Mouse (Mus musculus): ENCODE results near the gene Cntrob.

The Cntrob gene

DNA sequence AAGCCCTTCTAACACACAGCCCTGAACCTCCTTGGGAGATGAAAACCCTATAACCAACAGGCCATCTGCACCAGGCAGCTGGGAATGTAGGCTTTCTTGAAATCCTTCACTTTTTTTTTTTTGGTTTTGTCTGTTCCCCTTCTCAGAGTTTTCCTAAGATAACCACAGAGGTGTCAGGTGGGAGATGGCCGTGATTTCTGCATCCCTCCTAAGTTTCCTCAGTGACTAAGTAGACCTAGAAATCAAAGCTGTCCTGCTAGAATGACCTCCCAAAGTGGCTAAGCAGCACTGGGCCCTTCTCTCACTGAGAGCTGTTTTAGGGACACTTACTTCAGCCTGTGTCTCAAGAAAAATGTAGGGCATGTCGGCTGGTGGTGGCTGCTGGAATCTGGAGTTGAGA, 25.8 kb downstream of the Cntrob start:
- no peak for DNase-seq

DNA sequence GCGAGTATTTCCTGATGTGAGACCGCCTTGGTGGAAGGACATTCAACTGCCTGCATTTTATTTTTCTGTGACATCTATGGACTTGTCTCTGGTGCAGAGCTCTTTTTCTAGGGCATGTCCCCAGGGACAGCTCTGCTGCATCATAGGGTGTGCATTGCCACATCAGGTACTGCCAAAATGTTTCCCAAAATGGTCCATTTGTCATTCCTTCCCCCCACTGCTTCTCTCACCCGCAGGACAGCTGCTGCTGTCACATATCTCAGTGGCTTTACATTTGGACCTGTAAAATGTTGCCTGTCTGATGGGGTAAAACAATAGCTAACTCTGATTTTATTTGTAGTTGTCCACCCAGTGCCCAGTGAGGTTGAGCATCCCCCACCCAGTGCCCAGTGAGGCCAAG, 28.3 kb downstream of the Cntrob start:
- DNase-seq = no peak

DNA sequence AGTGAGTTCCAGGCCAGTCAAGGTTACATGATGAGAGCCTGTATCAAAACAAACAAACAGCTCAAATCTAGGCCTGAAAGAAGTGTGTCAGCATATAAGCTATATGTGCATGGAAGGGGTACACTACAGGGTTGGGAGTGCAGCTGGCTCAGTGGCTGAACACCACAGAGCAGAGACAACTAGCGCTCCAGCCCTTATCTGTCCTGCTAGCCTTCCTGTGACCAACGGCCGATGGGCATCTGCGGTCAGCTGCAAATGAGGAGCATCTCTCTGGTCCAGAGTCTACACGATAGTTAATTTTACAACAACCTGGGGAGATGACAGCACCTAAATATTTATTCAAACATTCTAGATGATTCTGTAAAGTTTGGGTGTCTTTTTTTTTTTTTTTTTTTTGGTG, 32.5 kb downstream of the Cntrob start:
- no peak for DNase-seq

DNA sequence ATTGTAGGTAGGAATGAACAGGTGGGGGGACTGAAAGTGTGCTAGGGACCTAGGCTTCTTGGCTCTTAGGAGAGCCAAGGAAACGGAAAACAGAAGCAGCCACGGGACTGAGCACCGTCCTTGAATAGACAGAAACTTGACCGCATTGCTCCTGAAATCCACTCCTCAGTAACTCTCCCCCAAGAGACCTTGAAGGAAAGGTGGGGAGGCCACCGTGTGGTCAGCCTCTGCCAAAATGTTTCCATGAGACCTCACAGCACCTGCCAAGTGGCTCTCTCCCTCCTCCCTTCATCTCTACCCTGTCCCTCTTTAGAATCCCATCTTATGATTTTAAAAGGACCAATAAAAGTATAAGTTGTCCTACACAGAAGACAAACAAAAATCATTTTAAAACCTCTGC, 46.3 kb downstream of the Cntrob start:
- DNase-seq = no peak

DNA sequence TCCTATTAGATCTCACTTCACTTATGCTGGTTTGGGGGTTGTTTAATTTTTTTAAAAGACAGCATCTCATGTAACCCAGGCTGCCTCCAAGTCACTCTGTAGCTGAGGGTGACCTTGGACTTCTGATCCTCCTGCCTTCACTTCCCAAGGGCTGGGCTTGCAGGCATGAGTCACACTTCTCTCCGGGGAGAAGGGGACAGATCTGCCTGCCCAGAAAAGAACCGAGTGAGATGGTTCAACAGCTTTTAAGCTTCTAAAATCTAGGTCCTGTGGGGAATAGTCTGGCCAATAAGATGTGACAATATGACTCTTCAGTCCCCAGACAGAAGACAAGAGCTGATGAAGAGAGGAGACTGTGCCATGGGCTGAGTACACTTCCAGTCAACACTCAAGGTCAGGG, 47.5 kb downstream of the Cntrob start:
- DNase-seq = no peak

DNA sequence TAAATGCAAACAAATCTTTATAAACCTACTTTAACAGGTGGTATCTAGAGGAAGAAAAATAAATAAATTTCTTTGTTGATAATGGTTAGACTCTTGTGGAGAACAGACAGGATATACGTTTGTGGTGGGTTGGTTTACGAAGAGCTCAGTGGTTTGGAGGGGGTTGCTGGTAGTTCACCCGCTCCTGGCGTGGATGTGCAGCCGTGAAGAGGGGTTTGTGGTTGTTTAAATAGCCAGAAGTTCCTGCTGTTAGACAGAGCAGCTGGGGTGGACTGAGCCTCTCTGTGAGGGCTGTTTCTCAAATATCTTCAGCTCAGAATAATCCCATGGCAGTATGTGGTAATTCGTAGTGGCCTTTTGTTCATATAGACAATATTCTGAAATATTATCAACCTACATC, 47.9 kb downstream of the Cntrob start:
- no peak for DNase-seq

DNA sequence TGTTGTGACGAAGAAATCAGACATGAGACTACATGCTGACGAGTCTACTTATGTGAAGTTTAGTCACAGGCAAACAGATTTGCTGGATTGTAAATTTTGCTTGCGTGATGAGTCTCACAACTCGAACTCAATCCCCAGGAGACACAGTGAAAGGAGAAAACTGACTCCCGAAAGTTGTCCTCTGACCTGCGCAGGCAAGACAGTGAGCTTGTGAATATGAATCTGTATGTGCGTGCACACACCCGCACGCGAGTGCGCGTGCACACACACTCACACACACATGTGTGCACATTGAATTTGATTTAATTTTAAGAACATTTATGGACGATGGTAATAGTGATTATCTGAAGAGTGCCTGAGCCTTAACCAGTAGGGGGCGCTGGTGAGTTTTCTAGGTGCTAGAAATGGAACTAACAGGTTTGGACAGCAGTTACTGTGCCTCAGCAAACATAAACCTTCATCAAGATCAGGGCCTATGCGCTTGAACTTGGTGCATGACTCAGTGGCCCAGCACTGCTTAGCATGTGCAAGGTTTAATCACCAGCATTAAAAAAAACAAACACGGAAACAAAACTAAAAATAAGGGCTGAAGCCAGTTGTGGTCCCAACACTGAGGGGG, 51.3 kb downstream of the Cntrob start:
- peak; percentile 91 for DNase-seq

DNA sequence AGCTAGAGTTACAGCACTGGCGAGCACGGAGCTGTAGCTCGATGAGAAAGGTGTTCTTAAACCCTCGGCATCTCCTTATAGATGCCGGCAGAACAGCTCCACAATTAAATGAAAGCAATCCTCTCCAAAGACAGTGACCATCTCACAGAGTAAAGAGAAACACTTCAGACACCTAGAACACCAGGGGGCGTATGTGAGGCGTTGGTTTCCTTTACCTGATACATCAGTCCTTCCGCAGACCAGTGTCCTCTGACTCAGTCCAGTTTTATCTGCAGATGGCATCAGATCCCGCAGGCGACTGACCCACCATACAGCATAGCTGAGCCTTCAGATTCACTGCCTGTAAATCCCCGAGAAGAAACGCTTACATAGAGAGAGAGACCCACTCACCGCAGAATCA, 54.0 kb downstream of the Cntrob start:
- peak; percentile 85 for DNase-seq

DNA sequence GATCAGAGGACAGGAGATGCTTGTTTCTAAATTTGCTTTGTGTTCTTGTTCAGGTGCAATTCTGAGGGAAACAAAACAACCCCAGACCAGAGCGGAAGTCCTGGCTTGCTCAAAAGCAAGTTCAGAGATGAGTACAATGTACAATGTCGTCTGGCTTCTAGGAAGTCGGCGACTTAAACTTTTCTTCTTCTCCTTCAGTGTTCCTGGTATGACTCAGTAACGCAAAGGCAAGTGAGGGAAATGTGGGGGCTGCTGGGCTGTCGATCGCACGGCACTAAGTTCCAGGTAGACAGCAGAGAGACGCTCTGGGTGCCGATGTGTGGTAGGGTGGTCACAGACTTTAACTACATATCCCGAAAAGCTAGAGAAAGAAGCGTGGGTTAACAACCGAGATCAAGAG, 55.5 kb downstream of the Cntrob start:
- DNase-seq = no peak

DNA sequence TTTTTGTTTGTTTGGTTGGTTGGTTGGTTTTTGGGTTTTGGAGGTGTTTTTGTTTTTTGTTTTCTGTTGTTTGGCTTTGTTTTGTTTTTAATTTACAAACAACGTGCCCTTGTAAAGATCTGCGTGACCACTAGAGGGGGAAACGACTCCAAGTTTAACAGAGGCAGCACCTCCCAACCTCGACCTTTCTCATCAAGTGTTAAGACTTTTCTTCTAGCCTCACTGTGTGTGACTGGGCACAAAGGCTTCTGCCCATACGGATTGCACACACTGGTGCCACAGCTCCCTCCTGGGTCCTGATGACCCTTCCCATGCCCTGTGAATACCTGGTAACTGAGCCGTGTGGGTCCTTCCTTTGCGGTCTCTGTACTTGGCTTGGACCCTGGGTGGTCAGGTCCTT, 56.2 kb downstream of the Cntrob start:
- DNase-seq = peak; percentile 13

DNA sequence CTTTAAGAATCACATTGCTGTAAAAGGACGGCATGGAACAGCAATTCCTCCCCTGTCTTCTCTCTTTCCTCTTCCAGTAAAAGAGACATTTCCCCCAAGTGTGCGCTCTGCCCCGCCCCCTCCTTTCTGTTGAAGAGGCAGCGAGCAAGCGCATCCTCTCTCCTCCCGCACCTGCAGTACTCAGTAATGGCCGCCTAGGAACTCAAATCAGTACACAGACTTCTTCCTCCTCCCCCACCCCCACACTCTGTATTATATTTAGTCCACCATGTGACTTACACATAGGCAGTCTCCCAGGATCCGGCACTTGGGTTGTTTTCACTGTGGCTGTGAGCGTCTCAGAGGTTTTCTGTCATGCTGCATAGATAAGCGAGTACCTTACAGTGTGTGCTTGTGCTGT, 57.3 kb downstream of the Cntrob start:
- peak; percentile 9 for DNase-seq

DNA sequence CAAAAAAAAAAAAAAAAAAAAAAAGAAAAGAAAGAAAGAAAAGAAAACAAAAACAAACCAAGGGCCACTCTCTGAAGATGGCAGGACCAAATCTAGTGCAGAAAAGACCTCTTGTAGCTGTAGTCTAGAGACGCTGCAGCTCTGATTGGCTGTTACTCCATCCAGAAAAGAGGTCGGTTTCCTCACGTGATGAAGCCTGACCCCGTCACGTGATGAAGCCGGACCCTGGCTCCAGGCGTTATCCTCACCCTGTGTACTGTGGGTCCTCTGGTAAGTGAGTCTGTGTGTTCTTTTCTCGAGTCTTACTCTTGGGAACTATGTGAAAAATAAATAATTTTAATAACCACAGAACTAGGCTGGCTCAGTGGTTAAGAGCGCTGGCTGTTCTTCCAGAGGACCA, 58.2 kb downstream of the Cntrob start:
- DNase-seq = no peak

DNA sequence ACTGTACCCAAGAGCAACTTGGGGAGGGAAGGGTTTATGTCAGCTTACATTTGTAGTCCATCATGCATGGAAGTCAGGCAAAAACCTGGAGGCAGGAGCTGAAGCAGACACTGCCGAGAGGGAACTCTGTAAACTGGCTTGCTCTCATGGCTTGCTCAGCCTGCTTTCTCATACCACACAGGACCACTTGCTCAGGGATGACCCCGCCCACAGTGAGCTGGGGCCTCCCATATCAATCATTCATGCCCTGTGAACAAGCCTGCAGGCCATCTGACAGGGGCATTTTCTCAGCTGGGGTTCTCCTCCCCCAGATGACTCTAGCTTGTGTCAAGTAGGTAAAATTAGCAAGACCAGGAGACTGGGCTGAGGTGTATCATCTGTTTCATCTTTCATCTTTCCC, 59.3 kb downstream of the Cntrob start:
- DNase-seq = no peak

DNA sequence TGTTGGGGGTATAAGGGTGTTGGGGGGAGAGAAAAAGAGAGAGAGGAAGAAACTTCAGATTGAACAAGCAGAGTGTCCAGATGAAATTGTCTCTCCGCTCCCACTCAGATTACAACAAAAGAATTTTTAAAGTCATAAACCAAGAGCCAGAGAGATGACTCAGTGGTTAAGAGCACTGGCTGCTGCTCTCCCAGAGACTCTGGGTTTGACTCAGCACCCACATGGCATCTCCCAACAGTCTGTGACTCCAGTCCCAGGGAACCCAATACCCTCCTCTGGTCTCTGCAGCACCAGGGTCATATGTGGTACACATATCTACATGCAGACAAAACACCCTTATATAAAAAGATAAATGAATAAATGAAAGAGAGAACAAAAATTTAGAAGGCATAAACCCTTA, 63.5 kb downstream of the Cntrob start:
- no peak for DNase-seq

DNA sequence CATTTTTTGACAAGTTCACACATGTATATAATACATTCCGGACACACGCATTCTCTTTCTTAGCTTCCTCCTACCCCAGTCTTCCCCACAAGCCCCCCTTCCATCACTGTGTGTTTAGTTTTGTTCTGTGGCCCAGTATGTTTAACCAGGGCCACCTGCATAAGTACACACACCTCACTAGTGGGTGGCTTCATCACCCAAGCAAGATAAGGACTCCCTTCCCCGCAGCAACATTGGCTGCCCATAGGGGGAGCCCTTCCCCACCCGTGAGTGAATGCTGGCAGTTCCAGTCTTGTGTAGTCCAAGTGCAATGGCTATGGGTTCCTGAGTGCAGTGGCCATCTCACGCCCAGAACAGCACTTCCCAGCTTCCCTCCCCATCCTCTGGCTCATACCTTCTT, 65.3 kb downstream of the Cntrob start:
- DNase-seq = peak; percentile 42

DNA sequence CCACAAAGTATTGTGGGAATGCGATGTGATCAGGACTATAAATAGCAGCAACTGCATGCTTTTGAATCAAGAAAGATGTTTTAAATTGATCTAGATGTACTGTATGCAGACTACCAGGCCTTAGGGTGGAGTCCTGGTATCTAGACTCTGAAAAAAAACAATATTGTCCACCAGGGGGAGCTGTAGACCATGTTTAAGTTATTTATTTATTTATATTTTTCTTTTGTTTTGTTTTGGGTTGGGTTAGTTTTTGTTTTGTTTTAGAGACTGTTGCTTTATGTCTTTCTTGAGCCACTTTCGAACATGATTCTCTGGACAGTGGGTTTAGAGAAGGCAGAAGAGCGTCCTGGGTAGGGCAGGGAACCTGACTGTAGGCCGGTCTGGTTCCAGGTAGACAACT, 65.8 kb downstream of the Cntrob start:
- peak; percentile 32 for DNase-seq

DNA sequence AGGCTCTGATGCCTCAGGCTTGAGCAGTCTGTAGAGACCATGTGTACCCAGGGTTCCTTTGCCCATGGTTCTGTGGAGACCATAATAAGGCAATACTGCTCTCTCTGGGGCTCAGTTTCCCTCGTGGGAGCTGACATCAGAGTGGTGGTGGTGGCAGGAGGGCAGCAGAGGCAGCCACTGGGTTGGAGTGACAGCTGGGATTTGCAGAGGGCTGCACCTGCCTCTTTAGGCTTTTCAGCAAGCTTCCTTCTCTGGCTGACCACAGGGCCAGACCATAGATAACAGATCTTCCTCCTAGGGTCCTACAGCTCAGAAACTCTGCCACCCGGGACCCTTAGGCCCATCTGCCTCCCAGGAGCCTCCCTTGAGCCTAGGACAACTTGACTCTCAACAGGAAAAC, 66.5 kb downstream of the Cntrob start:
- no peak for DNase-seq

DNA sequence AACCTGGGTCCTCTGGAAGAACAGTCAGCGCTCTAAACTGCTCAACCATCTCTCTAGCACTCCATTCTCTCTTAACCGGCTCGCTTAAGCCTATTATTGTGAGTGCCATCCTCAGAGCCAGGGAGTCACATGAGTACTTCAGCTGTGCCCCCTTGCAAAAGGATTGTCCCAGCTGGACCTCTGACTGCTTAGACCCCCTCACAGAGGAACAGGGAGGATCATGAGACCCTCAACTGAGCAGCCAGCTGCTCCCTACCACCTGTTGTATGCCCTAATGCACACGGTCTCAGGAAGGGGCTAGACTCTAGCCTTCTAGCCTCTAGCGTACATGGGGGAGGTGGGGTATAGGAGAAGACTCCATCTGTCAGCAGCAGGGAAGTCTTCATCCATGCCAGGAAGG, 68.8 kb downstream of the Cntrob start:
- DNase-seq = no peak

DNA sequence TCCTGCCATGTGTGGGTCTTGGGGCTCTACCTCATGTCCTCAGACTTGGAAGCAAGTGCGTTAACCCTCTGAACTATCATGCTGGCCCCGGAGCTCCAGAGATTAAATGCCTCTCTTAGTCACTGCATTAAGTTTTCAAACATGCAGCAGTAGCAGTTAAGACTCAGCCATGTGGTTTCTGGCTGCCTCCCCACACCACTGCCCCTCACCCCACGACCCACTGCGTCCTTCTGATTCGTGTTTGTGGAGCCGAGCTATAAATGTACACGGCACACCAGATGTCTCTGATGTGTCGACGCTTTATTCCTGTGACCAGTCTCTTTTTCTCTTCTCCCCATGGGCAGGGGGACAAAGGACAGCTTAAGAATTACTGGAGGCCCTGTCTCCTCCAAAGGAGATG, 70.4 kb downstream of the Cntrob start:
- no peak for DNase-seq

DNA sequence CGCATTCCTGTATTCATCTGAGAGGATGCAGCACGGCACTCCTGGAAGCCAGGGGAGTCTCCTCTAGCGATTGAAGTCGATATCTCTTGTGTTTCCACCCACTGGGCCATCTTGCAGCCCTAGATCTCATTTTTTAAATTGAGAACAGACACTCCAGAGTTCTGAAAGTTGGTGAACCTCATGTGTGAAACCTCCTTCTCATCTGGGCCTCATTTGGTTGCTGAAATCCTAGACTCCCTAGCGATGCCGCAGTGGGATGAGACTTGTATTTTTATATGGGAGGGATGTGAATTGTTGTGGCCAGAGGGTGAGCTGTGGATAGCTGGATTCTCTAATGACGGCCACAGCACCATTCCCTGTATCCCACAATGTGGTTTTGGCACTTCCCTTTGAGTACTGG, 71.6 kb downstream of the Cntrob start:
- no peak for DNase-seq

DNA sequence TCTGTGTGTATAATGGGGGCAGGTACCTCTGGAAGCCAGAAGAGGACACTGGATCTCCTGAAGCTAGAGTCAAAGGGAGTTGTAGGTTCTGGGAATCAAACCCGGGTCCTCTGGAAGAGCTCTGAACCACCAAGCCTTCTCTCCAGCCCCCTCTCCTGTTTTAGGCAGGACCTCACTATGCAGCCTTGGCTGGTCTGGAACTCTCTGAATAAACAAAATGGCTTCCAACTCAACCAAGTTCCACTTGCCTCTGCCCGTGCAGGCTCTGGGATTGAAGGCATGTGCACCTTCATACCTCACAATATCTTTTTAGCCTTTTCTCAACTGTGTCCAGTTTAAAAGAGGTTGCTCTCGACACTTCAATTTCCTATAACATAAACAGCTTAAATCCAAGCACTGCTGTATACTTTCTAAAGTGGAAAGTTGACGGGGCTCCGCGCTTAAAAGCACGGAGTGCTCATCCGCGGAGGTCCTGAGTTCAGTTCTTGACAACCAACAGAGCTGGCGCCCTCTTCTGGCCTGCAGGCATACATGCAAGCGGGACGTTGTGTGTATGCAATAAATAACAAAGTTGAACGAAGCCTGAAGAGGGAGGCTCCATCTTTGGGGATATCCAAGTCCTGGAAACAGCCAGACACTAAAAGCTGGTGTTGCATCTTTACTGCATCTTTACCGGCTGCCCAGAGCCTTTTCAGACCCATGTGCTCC, 72.3 kb downstream of the Cntrob start:
- DNase-seq = peak; percentile 26

DNA sequence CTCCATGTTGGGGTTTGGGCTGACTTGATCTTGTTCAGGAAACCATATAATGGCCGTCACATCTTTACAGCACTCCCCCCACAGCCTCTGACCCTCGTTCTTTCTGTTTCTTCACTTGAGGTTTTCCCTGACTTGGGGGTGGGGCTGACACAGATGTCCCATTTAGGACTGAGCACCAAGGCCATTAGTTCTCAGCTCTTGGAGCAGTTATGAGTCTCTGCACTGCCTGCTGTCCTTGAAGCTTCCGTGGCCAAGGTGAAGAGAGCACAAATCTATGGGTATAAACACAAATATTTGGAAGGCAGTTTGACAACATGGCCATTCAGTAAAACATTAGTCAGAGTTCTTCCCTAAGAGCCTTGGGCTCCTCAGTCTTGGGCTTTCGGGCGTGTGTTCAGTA, 73.5 kb downstream of the Cntrob start:
- no peak for DNase-seq

Measured in lung, postnatal 14 days (tissue).